Mouse (Mus musculus) stomach, postnatal 0 days (tissue): ENCODE measurements around the gene Cd3eap. TPM values are rescaled to one million over a fixed set of nuclear protein-coding genes. Genes with fewer than 3 reads are reported as not detected.
A peak's percentile ranks its signal among the peaks of the same experiment; 100 is the strongest.

Source experiments
- ATAC-seq: fragments of 200-750 bp; cut with Nextera tagmentation; 2 replicates; pipeline ENCODE4 v1.8.0; 2017; ENCODE audit not compliant: low FRiP score, low TSS enrichment
- DNase-seq: peaks from one replicate; pipeline ENCODE4 v3.0.0-alpha.2; 2016; ENCODE audit warnings: low spot score
- H3K27ac ChIP-seq: fragments of 300-500 bp; sonication (generic); replicated peaks from 2 replicates; pipeline ENCODE4 v1.5.1; 2014; ENCODE audit warnings: mild to moderate bottlenecking, control low read depth
- H3K27me3 ChIP-seq: fragments of 300-500 bp; sonication (generic); 2 replicates; pipeline ENCODE4 v1.6.1; 2014; ENCODE audit warnings: low read length; ENCODE audit not compliant: control insufficient read depth, insufficient read depth
- H3K36me3 ChIP-seq: fragments of 300-500 bp; sonication (generic); 2 replicates; pipeline ENCODE4 v1.6.1; 2014; ENCODE audit warnings: low read length, mixed read lengths; ENCODE audit not compliant: control insufficient read depth, insufficient read depth
- H3K4me1 ChIP-seq: fragments of 300-500 bp; sonication (generic); replicated peaks from 2 replicates; pipeline ENCODE4 v1.6.1; 2014; ENCODE audit warnings: antibody characterized with exemption; ENCODE audit not compliant: control insufficient read depth, insufficient read depth
- H3K4me2 ChIP-seq: fragments of 300-500 bp; sonication (generic); replicated peaks from 2 replicates; pipeline ENCODE4 v1.6.1; 2014; ENCODE audit warnings: low read depth, mild to moderate bottlenecking, control low read depth, moderate library complexity
- H3K4me3 ChIP-seq: fragments of 300-500 bp; sonication (generic); 2 replicates; pipeline ENCODE4 v1.5.1; 2014; ENCODE audit warnings: low read depth, low read length, control low read depth
- H3K9ac ChIP-seq: fragments of 300-500 bp; sonication (generic); 2 replicates; pipeline ENCODE4 v1.6.1; 2014; ENCODE audit warnings: mild to moderate bottlenecking, low read length, control low read depth, mixed read lengths
- H3K9me3 ChIP-seq: fragments of 300-500 bp; sonication (generic); 2 replicates; pipeline ENCODE4 v1.6.1; 2016; ENCODE audit warnings: low read length; ENCODE audit not compliant: control insufficient read depth
- CTCF ChIP-seq: IDR thresholded peaks from 2 replicates; pipeline ENCODE4 v1.5.1; 2016; ENCODE audit warnings: antibody characterized with exemption, low read depth, mild to moderate bottlenecking, moderate library complexity
- EP300 ChIP-seq: optimal IDR thresholded peaks from 2 replicates; pipeline ENCODE3; 2016; ENCODE audit warnings: antibody characterized with exemption
- WGBS: fragments of 180-500 bp; shearing (Covaris S2); extraction: QIAGEN DNeasy Blood & Tissue Kit; methylation state at CpG from one replicate; pipeline ENCODE4 v1.1.7; 2014; 5-methylcytosine and 5-hydroxymethylcytosine counted together
- polyA plus RNA-seq: library from polyadenylated mRNA; unstranded; fragments of >200 nt; fragmentation: Nextera tagmentation; extraction: Ambion mirVana; gene quantifications from 2 replicates; pipeline ENCODE4 v1.2.1, GENCODE M21; 2015

The Cd3eap gene
- polyA plus RNA-seq, 1 experiment from 2014 or later, result 13.4 TPM

GRCm38 (mm10) chr7:19400946-19401345 is 41.7 kb upstream of the Cd3eap start:
- Histone ChIP-seq H3K27me3 (no peaks in the 10 kb centered on the region; the same call in 1 of the 2 replicates), H3K9me3 (no peaks in the 10 kb centered on the region), H3K27ac (no peak overlapping the region), H3K4me1 (no peaks in the 10 kb centered on the region), H3K36me3 (no peaks in the 10 kb centered on the region), H3K4me3 (no peak overlapping the region), H3K9ac (no peak overlapping the region), H3K4me2 (no peak overlapping the region)
- no peak for DNase-seq
- WGBS, result 86% methylated on average over 4 of the region's 4 CpGs
- no peak for ATAC-seq
- TF ChIP-seq EP300 (no peak), CTCF (peak; percentile 39)

GRCm38 (mm10) chr7:19399496-19400280 is 40.4 kb upstream of the Cd3eap start:
- TF ChIP-seq CTCF (no peak), EP300 (no peak)
- DNase-seq (peak; percentile 88), ATAC-seq (peak; percentile 67)
- H3K9me3 ChIP-seq, result no peaks in the 10 kb centered on the region
- 3% methylated on average over 26 of the region's 27 CpGs for WGBS
- H3K4me1 ChIP-seq, result no peaks in the 10 kb centered on the region
- 0 out of 2 replicates have a peak overlapping the region, but pooled peaks have one; percentile 40 for H3K27ac ChIP-seq
- H3K27me3 ChIP-seq, result no peaks in the 10 kb centered on the region; the same call in 1 of the 2 replicates
- H3K36me3 ChIP-seq, result peaks cover 5% of the 10 kb centered on the region
- peak overlapping the region; percentile 43 for H3K9ac ChIP-seq
- peak overlapping the region; percentile 23 for H3K4me3 ChIP-seq
- H3K4me2 ChIP-seq, result peak overlapping the region; percentile 55

- TF ChIP-seq CTCF, result no peak
- TF ChIP-seq EP300, result no peak
- H3K27ac ChIP-seq, result no peak overlapping the region
Observed at GRCm38 (mm10) chr7:19394484-19394883, 35.2 kb upstream of the Cd3eap start.

GRCm38 (mm10) chr7:19388699-19389413 is 29.6 kb upstream of the Cd3eap start:
- DNase-seq (no peak), ATAC-seq (no peak)
- Histone ChIP-seq H3K36me3 (peaks cover 38% of the 10 kb centered on the region), H3K4me2 (no peak overlapping the region), H3K9me3 (no peaks in the 10 kb centered on the region), H3K9ac (no peak overlapping the region), H3K27me3 (no peaks in the 10 kb centered on the region), H3K4me3 (no peak overlapping the region), H3K27ac (no peak overlapping the region), H3K4me1 (no peaks in the 10 kb centered on the region)
- TF ChIP-seq EP300 (no peak), CTCF (no peak)
- 79% methylated on average over 9 of the region's 10 CpGs for WGBS

More at GRCm38 (mm10) chr7:19394484-19394883, 35.2 kb upstream of the Cd3eap start:
- Histone ChIP-seq H3K9me3 (no peaks in the 10 kb centered on the region), H3K27me3 (no peaks in the 10 kb centered on the region), H3K4me1 (no peaks in the 10 kb centered on the region), H3K36me3 (peaks cover 45% of the 10 kb centered on the region), H3K4me2 (no peak overlapping the region), H3K9ac (no peak overlapping the region), H3K4me3 (no peak overlapping the region)
- DNase-seq (no peak), ATAC-seq (no peak)
- 77% methylated on average over 8 of the region's 8 CpGs for WGBS

- DNase-seq (no peak), ATAC-seq (no peak)
- Histone ChIP-seq H3K4me3 (no peak overlapping the region), H3K27me3 (no peaks in the 10 kb centered on the region), H3K4me1 (0 out of 2 replicates have a peak, but pooled peaks cover 2% of the 10 kb centered on the region), H3K9ac (no peak overlapping the region), H3K36me3 (peaks cover 6% of the 10 kb centered on the region; the same call in 1 of the 2 replicates), H3K4me2 (no peak overlapping the region), H3K9me3 (no peaks in the 10 kb centered on the region), H3K27ac (no peak overlapping the region)
- WGBS, result 86% methylated on average over 9 of the region's 9 CpGs
- TF ChIP-seq EP300 (no peak), CTCF (no peak)
Observed at GRCm38 (mm10) chr7:19383708-19384107, 24.4 kb upstream of the Cd3eap start.
